Mouse (Mus musculus): ENCODE results near the gene Setd1b. TPM values are rescaled to one million over a fixed set of nuclear protein-coding genes. Genes with fewer than 3 reads are reported as not detected.
A peak's percentile ranks its signal among the peaks of the same experiment; 100 is the strongest.

The Setd1b gene
- total and polyA plus RNA-seq, 2 experiments, result 1.8 to 7.2 TPM

- WGBS, result 5% methylated on average over 19 of the region's 19 CpGs
- Histone ChIP-seq H3K27me3 (ENCODE audit: control insufficient read depth, insufficient read depth, low read length) (no peaks in the 10 kb centered on the region), H3K9ac (ENCODE audit: low read depth, low read length) (0 out of 2 replicates have a peak overlapping the region, but pooled peaks have one; percentile 7), H3K36me3 (ENCODE audit: control insufficient read depth, insufficient read depth, low read length) (peaks cover 20% of the 10 kb centered on the region), H3K27ac (replicated peaks; ENCODE audit: insufficient read depth, low read depth, low read length) (no peak overlapping the region), H3K4me1 (ENCODE audit: control insufficient read depth, insufficient read depth, low read length) (peaks cover 13% of the 10 kb centered on the region), H3K4me3 (ENCODE audit: insufficient read depth, low read depth, low read length) (peak overlapping the region; percentile 26; the same call in 1 of the 2 replicates), H3K79me2 (ENCODE audit: control insufficient read depth, insufficient read depth, low read length) (peaks cover 20% of the 10 kb centered on the region; the same call in 1 of the 2 replicates)
- TF ChIP-seq POLR2A (IDR thresholded peaks at IDR 0.05; ENCODE audit: extremely low read depth, insufficient read depth, low read length) (no peak), CTCF (IDR thresholded peaks at IDR 0.05; ENCODE audit: low read depth, low read length) (peak; percentile 94)
- DNase-seq (ENCODE audit: extremely low read depth, low read depth, low spot score), result peak; percentile 69
Measured at GRCm38 (mm10) chr5:123149451-123150400, 7.7 kb downstream of the Setd1b start.

GRCm38 (mm10) chr5:123150641-123151040 is 8.6 kb downstream of the Setd1b start:
- Histone ChIP-seq H3K79me2 (ENCODE audit: control insufficient read depth, insufficient read depth, low read length) (peaks cover 20% of the 10 kb centered on the region; the same call in 1 of the 2 replicates), H3K27ac (replicated peaks; ENCODE audit: insufficient read depth, low read depth, low read length) (peak overlapping the region; percentile 35), H3K36me3 (ENCODE audit: control insufficient read depth, insufficient read depth, low read length) (peaks cover 23% of the 10 kb centered on the region), H3K9ac (ENCODE audit: low read depth, low read length) (0 out of 2 replicates have a peak overlapping the region, but pooled peaks have one; percentile 3), H3K4me3 (ENCODE audit: insufficient read depth, low read depth, low read length) (no peak overlapping the region), H3K4me1 (ENCODE audit: control insufficient read depth, insufficient read depth, low read length) (peaks cover 8% of the 10 kb centered on the region; the same call in 1 of the 2 replicates), H3K27me3 (ENCODE audit: control insufficient read depth, insufficient read depth, low read length) (no peaks in the 10 kb centered on the region)
- TF ChIP-seq POLR2A (IDR thresholded peaks at IDR 0.05; ENCODE audit: extremely low read depth, insufficient read depth, low read length) (no peak), CTCF (IDR thresholded peaks at IDR 0.05; ENCODE audit: low read depth, low read length) (no peak)
- WGBS, result 46% methylated on average over 7 of the region's 7 CpGs
- DNase-seq (ENCODE audit: extremely low read depth, low read depth, low spot score), result no peak

- Histone ChIP-seq H3K27me3 (ENCODE audit: control insufficient read depth, insufficient read depth, low read length) (no peaks in the 10 kb centered on the region), H3K36me3 (ENCODE audit: control insufficient read depth, insufficient read depth, low read length) (peaks cover 23% of the 10 kb centered on the region), H3K9ac (ENCODE audit: low read depth, low read length) (0 out of 2 replicates have a peak overlapping the region, but pooled peaks have one; percentile 3), H3K4me1 (ENCODE audit: control insufficient read depth, insufficient read depth, low read length) (peaks cover 7% of the 10 kb centered on the region; the same call in 1 of the 2 replicates), H3K79me2 (ENCODE audit: control insufficient read depth, insufficient read depth, low read length) (peaks cover 20% of the 10 kb centered on the region; the same call in 1 of the 2 replicates), H3K27ac (replicated peaks; ENCODE audit: insufficient read depth, low read depth, low read length) (peak overlapping the region; percentile 35), H3K4me3 (ENCODE audit: insufficient read depth, low read depth, low read length) (no peak overlapping the region)
- WGBS, result 57% methylated on average over 7 of the region's 7 CpGs
- no peak for TF ChIP-seq POLR2A (IDR thresholded peaks at IDR 0.05; ENCODE audit: extremely low read depth, insufficient read depth, low read length)
- no peak for TF ChIP-seq CTCF (IDR thresholded peaks at IDR 0.05; ENCODE audit: low read depth, low read length)
- peak; percentile 43 for DNase-seq (ENCODE audit: extremely low read depth, low read depth, low spot score)
Measured at GRCm38 (mm10) chr5:123151077-123151476, 9.1 kb downstream of the Setd1b start.

- H3K36me3 ChIP-seq (ENCODE audit: control insufficient read depth, insufficient read depth, low read length), result peaks cover 21% of the 10 kb centered on the region
- peaks cover 7% of the 10 kb centered on the region; the same call in 1 of the 2 replicates for H3K4me1 ChIP-seq (ENCODE audit: control insufficient read depth, insufficient read depth, low read length)
- H3K79me2 ChIP-seq (ENCODE audit: control insufficient read depth, insufficient read depth, low read length), result peaks cover 20% of the 10 kb centered on the region; the same call in 1 of the 2 replicates
- no peak for DNase-seq (ENCODE audit: extremely low read depth, low read depth, low spot score)
- H3K9ac ChIP-seq (ENCODE audit: low read depth, low read length), result no peak overlapping the region
- 91% methylated on average over 18 of the region's 19 CpGs for WGBS
- no peak overlapping the region for H3K4me3 ChIP-seq (ENCODE audit: insufficient read depth, low read depth, low read length)
- TF ChIP-seq CTCF (IDR thresholded peaks at IDR 0.05; ENCODE audit: low read depth, low read length), result no peak
- no peak for TF ChIP-seq POLR2A (IDR thresholded peaks at IDR 0.05; ENCODE audit: extremely low read depth, insufficient read depth, low read length)
- H3K27me3 ChIP-seq (ENCODE audit: control insufficient read depth, insufficient read depth, low read length), result no peaks in the 10 kb centered on the region
- H3K27ac ChIP-seq (replicated peaks; ENCODE audit: insufficient read depth, low read depth, low read length), result no peak overlapping the region
Measured at GRCm38 (mm10) chr5:123151707-123152362, 9.8 kb downstream of the Setd1b start.

GRCm38 (mm10) chr5:123152901-123153300 is 10.9 kb downstream of the Setd1b start:
- Histone ChIP-seq H3K4me1 (ENCODE audit: control insufficient read depth, insufficient read depth, low read length) (peaks cover 7% of the 10 kb centered on the region; the same call in 1 of the 2 replicates), H3K79me2 (ENCODE audit: control insufficient read depth, insufficient read depth, low read length) (peaks cover 18% of the 10 kb centered on the region; the same call in 1 of the 2 replicates), H3K4me3 (ENCODE audit: insufficient read depth, low read depth, low read length) (no peak overlapping the region), H3K27ac (replicated peaks; ENCODE audit: insufficient read depth, low read depth, low read length) (no peak overlapping the region), H3K9ac (ENCODE audit: low read depth, low read length) (no peak overlapping the region), H3K27me3 (ENCODE audit: control insufficient read depth, insufficient read depth, low read length) (no peaks in the 10 kb centered on the region), H3K36me3 (ENCODE audit: control insufficient read depth, insufficient read depth, low read length) (peaks cover 28% of the 10 kb centered on the region)
- DNase-seq (ENCODE audit: extremely low read depth, low read depth, low spot score), result no peak
- no peak for TF ChIP-seq CTCF (IDR thresholded peaks at IDR 0.05; ENCODE audit: low read depth, low read length)
- no peak for TF ChIP-seq POLR2A (IDR thresholded peaks at IDR 0.05; ENCODE audit: extremely low read depth, insufficient read depth, low read length)
- 86% methylated on average over 1 of the region's 1 CpGs for WGBS
